Mouse (Mus musculus) adrenal gland, postnatal 4 days (tissue): ENCODE results near the gene Speer3. TPM values are rescaled to one million over a fixed set of nuclear protein-coding genes. Genes with fewer than 3 reads are reported as not detected.
"Not testable (repeated sequence)": the region's sequence is repeated elsewhere in the genome, so short reads cannot be mapped to it uniquely, and the experiment has no call there.

ENCODE experiments used
- DNase-seq, 2 experiments: peaks; one replicate each; pipeline ENCODE4 v3.0.0; 2021 to 2022; ENCODE audit warnings: low spot score in 2 of 2, mixed read lengths in 2 of 2
- long read RNA-seq, 2 experiments: library from polyadenylated mRNA; stranded (forward); transcript quantifications; one replicate each; pipeline ENCODE4 v2.0.0; 2021
- total RNA-seq, 2 experiments: library from RNA; stranded (reverse); gene quantifications; 2 replicates each; pipeline ENCODE4 v1.2.3; 2021

Gene Speer3
- total RNA-seq = not detected
- long read RNA-seq, experiment 1 = 0 reads
- long read RNA-seq, experiment 2 = 0 reads

DNA sequence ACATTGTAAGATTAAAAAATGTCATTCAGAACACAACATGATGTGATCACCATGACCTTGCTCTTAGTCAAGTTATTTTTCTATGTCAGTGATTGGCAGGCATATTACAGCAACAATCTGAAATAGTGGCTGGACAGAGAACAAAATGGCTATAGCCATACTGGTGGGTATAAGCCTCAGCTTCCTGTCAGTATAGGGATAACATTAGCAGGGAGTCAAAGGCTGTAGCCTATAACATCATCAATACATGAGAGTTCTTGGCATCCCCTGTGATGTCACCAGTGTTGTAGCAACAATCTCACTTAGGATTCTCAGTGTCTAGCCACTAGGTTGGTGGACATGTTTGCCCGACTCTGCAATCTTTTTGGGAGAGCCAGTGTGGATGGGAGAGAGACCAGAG is at the start of gene Speer3:
Speer3 (plus strand) TSS at position 301 of the 400 bp plus-strand sequence.
- DNase-seq = no peak

- not testable (repeated sequence) for DNase-seq
These were observed 19.1 kb downstream of the Speer3 start for GRCm38 (mm10) chr5:13810496-13810895.

DNA sequence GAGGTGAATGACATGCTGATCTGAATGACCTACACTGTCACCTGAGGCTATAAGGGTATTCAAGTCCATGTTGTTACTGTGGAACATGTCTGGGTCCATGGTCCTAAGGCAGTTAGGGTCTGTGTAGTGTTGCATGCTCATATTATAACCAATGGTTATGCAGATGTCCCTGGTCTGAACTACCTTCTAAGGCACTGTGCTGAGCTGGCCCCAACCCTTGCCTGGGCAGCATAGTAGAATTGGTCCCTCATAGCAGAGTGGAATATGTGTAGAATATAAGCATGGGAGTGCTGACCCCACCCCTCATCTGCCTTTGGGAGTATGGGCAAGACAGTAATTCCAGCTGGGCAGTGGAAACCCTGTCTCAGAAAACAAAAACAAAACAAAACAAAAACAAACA is 33.7 kb downstream of the Speer3 start:
- DNase-seq = no peak

DNA sequence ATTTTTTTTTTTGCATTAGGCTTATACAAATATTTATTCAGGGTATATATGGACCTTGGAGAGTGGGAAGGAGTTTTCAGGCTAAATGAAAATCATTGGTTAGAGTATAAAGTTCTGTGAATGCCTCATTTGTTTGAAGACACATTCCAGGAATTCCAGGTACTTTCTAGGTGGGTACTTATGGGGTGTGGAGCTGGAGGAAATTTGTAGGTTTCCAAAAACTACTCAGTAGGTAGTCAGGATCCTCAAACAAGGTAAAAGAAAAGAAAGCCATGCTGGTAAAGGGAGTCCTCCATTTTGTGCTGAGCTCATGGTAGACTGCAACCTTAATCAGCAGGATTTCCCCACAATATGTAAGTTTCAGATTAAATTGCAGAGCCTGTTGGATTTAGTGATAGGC is 35.3 kb downstream of the Speer3 start:
- no peak for DNase-seq

GRCm38 (mm10) chr5:13844317-13844716 is 52.9 kb downstream of the Speer3 start:
- DNase-seq = no peak

Other genes with a start within 250 kb of the Speer3 start
- under 1 TPM; 0.51 to 0.62 TPM for gene Sema3e, start 233.7 kb downstream of the Speer3 start, total RNA-seq